Mouse (Mus musculus): Measurements from ENCODE around the gene Zbtb4. TPM values are rescaled to one million over a fixed set of nuclear protein-coding genes. Genes with fewer than 3 reads are reported as not detected.
A peak's percentile ranks its signal among the peaks of the same experiment; 100 is the strongest.

Zbtb4 gene
- total RNA-seq, 2 experiments from 2014 or later = 122 to 133 TPM

GRCm38 (mm10) chr11:69795983-69796435 is 30.3 kb downstream of the Zbtb4 start:
- Histone ChIP-seq H3K4me3 (peak overlapping the region; percentile 63), H3K27ac (peak overlapping the region; percentile 77; the same call in 1 of the 2 replicates)
- no peak for DNase-seq (ENCODE audit: low spot score in 2 of 2)
- TF ChIP-seq CTCF (conservative IDR thresholded peaks at IDR 0.05) = no peak

GRCm38 (mm10) chr11:69797924-69798323 is 32.2 kb downstream of the Zbtb4 start:
- no peak overlapping the region for H3K27ac ChIP-seq
- no peak overlapping the region for H3K4me3 ChIP-seq
- DNase-seq (ENCODE audit: low spot score in 2 of 2) = no peak
- no peak for TF ChIP-seq CTCF (conservative IDR thresholded peaks at IDR 0.05)

GRCm38 (mm10) chr11:69799394-69800137 is 33.9 kb downstream of the Zbtb4 start:
- no peak for DNase-seq (ENCODE audit: low spot score in 2 of 2)
- Histone ChIP-seq H3K4me3 (peak overlapping the region; percentile 63; the same call in 1 of the 2 replicates), H3K27ac (peak overlapping the region; percentile 82; the same call in 1 of the 2 replicates)
- TF ChIP-seq CTCF (conservative IDR thresholded peaks at IDR 0.05) = peak; percentile 13; the same call in 1 of the 2 replicates

- H3K4me3 ChIP-seq = peak overlapping the region; percentile 63
- TF ChIP-seq CTCF (conservative IDR thresholded peaks at IDR 0.05) = no peak
- DNase-seq (ENCODE audit: low spot score in 2 of 2) = no peak
- H3K27ac ChIP-seq = peak overlapping the region; percentile 82
These were observed 34.4 kb downstream of the Zbtb4 start for GRCm38 (mm10) chr11:69800138-69800391.

- TF ChIP-seq CTCF (conservative IDR thresholded peaks at IDR 0.05) = no peak
These were observed 34.9 kb downstream of the Zbtb4 start for GRCm38 (mm10) chr11:69800392-69801197.

GRCm38 (mm10) chr11:69801379-69801977 is 35.8 kb downstream of the Zbtb4 start, which contains the start of gene Fgf11:
Gene Fgf11, minus strand, starts transcription at chr11:69801857.
- TF ChIP-seq CTCF (conservative IDR thresholded peaks at IDR 0.05) = no peak
- DNase-seq (ENCODE audit: low spot score in 2 of 2) = no peak
- Histone ChIP-seq H3K27ac (peak within 1 kb of the TSS; percentile 82), H3K4me3 (peak within 1 kb of the TSS; percentile 63)

More at GRCm38 (mm10) chr11:69800392-69801197, 34.9 kb downstream of the Zbtb4 start:
- no peak for DNase-seq (ENCODE audit: low spot score in 2 of 2)
- Histone ChIP-seq H3K4me3 (peak overlapping the region; percentile 63), H3K27ac (peak overlapping the region; percentile 82)

- Histone ChIP-seq H3K27ac (peak overlapping the region; percentile 82), H3K4me3 (peak overlapping the region; percentile 63)
- DNase-seq (ENCODE audit: low spot score in 2 of 2) = peak; percentile 80 to 83
- no peak for TF ChIP-seq CTCF (conservative IDR thresholded peaks at IDR 0.05)
These were observed 37.0 kb downstream of the Zbtb4 start for GRCm38 (mm10) chr11:69802648-69803105.

- DNase-seq (ENCODE audit: low spot score in 2 of 2) = no peak
- TF ChIP-seq CTCF (conservative IDR thresholded peaks at IDR 0.05) = no peak
- Histone ChIP-seq H3K27ac (peak overlapping the region; percentile 82), H3K4me3 (peak overlapping the region; percentile 63)
These were observed 37.6 kb downstream of the Zbtb4 start for GRCm38 (mm10) chr11:69803328-69803727.

- DNase-seq (ENCODE audit: low spot score in 2 of 2) = peak; percentile 59 to 64
- H3K4me3 ChIP-seq = peak overlapping the region; percentile 63
- peak overlapping the region; percentile 82 for H3K27ac ChIP-seq
- TF ChIP-seq CTCF (conservative IDR thresholded peaks at IDR 0.05) = peak; percentile 85
These were observed 38.3 kb downstream of the Zbtb4 start for GRCm38 (mm10) chr11:69803786-69804651.

GRCm38 (mm10) chr11:69804652-69804940 is 38.9 kb downstream of the Zbtb4 start:
- no peak for DNase-seq (ENCODE audit: low spot score in 2 of 2)
- H3K27ac ChIP-seq = no peak overlapping the region
- no peak overlapping the region; the same call in 1 of the 2 replicates for H3K4me3 ChIP-seq
- no peak for TF ChIP-seq CTCF (conservative IDR thresholded peaks at IDR 0.05)

GRCm38 (mm10) chr11:69804972-69805909 is 39.5 kb downstream of the Zbtb4 start, which contains the start of gene Tmem102:
Gene Tmem102, minus strand, starts transcription at chr11:69805624.
- DNase-seq (ENCODE audit: low spot score in 2 of 2) = no peak
- no peak for TF ChIP-seq CTCF (conservative IDR thresholded peaks at IDR 0.05)
- H3K4me3 ChIP-seq = no peak within 1 kb of the TSS; the same call in 1 of the 2 replicates
- no peak within 1 kb of the TSS for H3K27ac ChIP-seq
